Mouse (Mus musculus) cerebellum, adult 18-20 months (tissue): ENCODE results near the gene Prf1.

Source experiments
- DNase-seq, 2 experiments: peaks; one replicate each; pipeline ENCODE4 v3.0.0; 2021

The Prf1 gene

GRCm38 (mm10) chr10:61290479-61290878 lies 7.2 kb upstream of the Prf1 start:
- no peak for DNase-seq

- no peak for DNase-seq
These were observed 3.4 kb upstream of the Prf1 start for GRCm38 (mm10) chr10:61294242-61294641.

- no peak for DNase-seq
These were observed 754 bp upstream of the Prf1 start for GRCm38 (mm10) chr10:61296713-61297445.

- no peak for DNase-seq
These were observed 3.4 kb downstream of the Prf1 start for GRCm38 (mm10) chr10:61300996-61301395.

- peak; percentile 13 to 19 for DNase-seq
These were observed 6.4 kb downstream of the Prf1 start for GRCm38 (mm10) chr10:61304046-61304445.

GRCm38 (mm10) chr10:61305928-61306590 lies 8.4 kb downstream of the Prf1 start:
- DNase-seq, result no peak

GRCm38 (mm10) chr10:61308706-61309320 lies 11.2 kb downstream of the Prf1 start:
- DNase-seq, result no peak

- DNase-seq, result no peak
These were observed 14.5 kb downstream of the Prf1 start for GRCm38 (mm10) chr10:61312159-61312558.

- no peak for DNase-seq
These were observed 15.1 kb downstream of the Prf1 start for GRCm38 (mm10) chr10:61312754-61313153.

GRCm38 (mm10) chr10:61313750-61314149 lies 16.1 kb downstream of the Prf1 start:
- DNase-seq, result no peak

- DNase-seq, result no peak
These were observed 17.8 kb downstream of the Prf1 start for GRCm38 (mm10) chr10:61315324-61315880.

GRCm38 (mm10) chr10:61318527-61318926 lies 20.9 kb downstream of the Prf1 start:
- no peak for DNase-seq

- DNase-seq, result no peak
These were observed 27.1 kb downstream of the Prf1 start for GRCm38 (mm10) chr10:61324717-61325116.

GRCm38 (mm10) chr10:61325782-61326328 lies 28.2 kb downstream of the Prf1 start:
- no peak for DNase-seq

- DNase-seq, result no peak
These were observed 29.9 kb downstream of the Prf1 start for GRCm38 (mm10) chr10:61327545-61327944.

GRCm38 (mm10) chr10:61328927-61329326 lies 31.3 kb downstream of the Prf1 start:
- no peak for DNase-seq

GRCm38 (mm10) chr10:61331046-61331445 lies 33.4 kb downstream of the Prf1 start:
- peak; percentile 75 to 83 for DNase-seq

GRCm38 (mm10) chr10:61334545-61334944 lies 36.9 kb downstream of the Prf1 start:
- DNase-seq, result no peak

GRCm38 (mm10) chr10:61336137-61336536 lies 38.5 kb downstream of the Prf1 start:
- peak; percentile 75 to 87 for DNase-seq

GRCm38 (mm10) chr10:61336592-61336991 lies 39.0 kb downstream of the Prf1 start:
- no peak for DNase-seq

GRCm38 (mm10) chr10:61337665-61338064 lies 40.0 kb downstream of the Prf1 start:
- DNase-seq, result no peak

- DNase-seq, result no peak
These were observed 41.6 kb downstream of the Prf1 start for GRCm38 (mm10) chr10:61339216-61339615.

- no peak for DNase-seq
These were observed 42.6 kb downstream of the Prf1 start for GRCm38 (mm10) chr10:61340247-61340646.
